Comparison of ENCODE assay signal across 26 mouse cellular contexts in the genomic region with DNA sequence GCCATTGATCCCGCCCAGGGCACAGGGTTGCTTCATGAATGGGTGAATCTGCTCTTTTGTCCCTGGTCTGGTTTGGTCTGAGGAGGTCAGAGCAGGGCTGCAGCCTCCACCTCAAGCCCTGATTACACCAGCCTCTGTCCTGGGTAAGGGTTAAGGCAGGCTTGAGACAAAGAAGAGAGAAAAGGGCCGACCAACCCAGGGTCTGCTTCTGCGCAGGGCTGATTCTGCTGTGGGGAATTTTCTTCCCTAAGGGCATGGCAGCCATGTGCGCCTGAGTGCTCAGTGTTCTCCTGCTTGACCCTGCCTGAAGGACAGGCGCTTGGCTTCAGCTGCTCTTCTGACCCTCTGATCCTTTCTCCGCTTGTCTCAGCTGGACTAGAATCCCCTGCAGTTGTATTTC. TPM values are rescaled to one million over a fixed set of nuclear protein-coding genes. Genes with fewer than 3 reads are reported as not detected.
A peak's percentile ranks its signal among the peaks of the same experiment; 100 is the strongest.
DNase-seq lines count a peak whose midpoint lies in the region; ATAC-seq and TF ChIP-seq lines count a peak whose summit lies in the region.
"Had no signal": no experiment of that assay in that cellular context is flagged by ENCODE, and none has a peak within 500 bp of the region (broad histone marks: within the 10 kb centered on the region; RNA-seq: fewer than 3 reads in every experiment).

No protein-coding gene starts in this region.

- ATAC-seq in midbrain, embryonic 16.5 days, result no peak
- ATAC-seq: activated CD4-positive, CD25-positive, alpha-beta regulatory T cell, adult 4 months; forebrain, embryonic 14.5 days; intestine, postnatal 0 days; midbrain, embryonic 15.5 days had no signal

- intact Hi-C loops in heart, postnatal 14 days (cut with DNase I), result no loop called here
- intact Hi-C loops in left cerebral cortex, adult 2 months (cut with DNase I), result no loop called here

- no peak for TF ChIP-seq CTCF in left cerebral cortex, adult 2 months (IDR thresholded peaks at IDR 0.05)

- peaks cover 5% of the 10 kb centered on the region; the same call in 1 of the 2 replicates for H3K9me3 ChIP-seq in midbrain, embryonic 10.5 days (replicated peaks)
- H3K9me3 ChIP-seq in midbrain, embryonic 16.5 days (replicated peaks; ENCODE audit: control insufficient read depth, low read length, poor library complexity, severe bottlenecking), result no peaks in the 10 kb centered on the region
- H3K9me3 ChIP-seq: liver, embryonic 15.5 days; midbrain, embryonic 15.5 days had no signal

- DNase-seq in heart, postnatal 4 days, result peak; percentile 4
- no peak for DNase-seq in heart, postnatal 14 days
- no peak for DNase-seq in midbrain, embryonic 10.5 days (ENCODE audit: low spot score)
- DNase-seq in ES-CJ7 (ENCODE audit: low read depth, low spot score), result peak; percentile 65
- DNase-seq in ZHBTc4 (ENCODE audit: low read depth, low spot score), result peak; percentile 79
- no peak for DNase-seq in left cerebral cortex, adult 2 months (ENCODE audit: extremely low spot score in 1 of 2, low spot score in 2 of 2)
- DNase-seq: adrenal gland, adult 2 months; adrenal gland, postnatal 36 days; B cell, adult 2 months; cerebellum, adult 2 months; cerebellum, postnatal 14 days; gastrocnemius, postnatal 36 days; heart, adult 2 months; kidney, postnatal 10 days; lung, embryonic 14.5 days; lung, postnatal 14 days; thymus, postnatal 14 days had no signal

- H3K4me2 ChIP-seq in midbrain, embryonic 16.5 days (ENCODE audit: low read length), result no peak overlapping the region
- H3K4me2 ChIP-seq: hindbrain, embryonic 14.5 days; limb, embryonic 12.5 days; liver, embryonic 15.5 days; lung, embryonic 14.5 days; midbrain, embryonic 15.5 days had no signal

- WGBS in midbrain, embryonic 10.5 days, result 86% methylated on average over 6 of the region's 6 CpGs
- WGBS in midbrain, embryonic 16.5 days, result 81% methylated on average over 6 of the region's 6 CpGs

- H3K4me3 ChIP-seq in midbrain, embryonic 10.5 days, result no peak overlapping the region
- no peak overlapping the region for H3K4me3 ChIP-seq in midbrain, embryonic 16.5 days (ENCODE audit: low read depth, low read length)
- no peak overlapping the region for H3K4me3 ChIP-seq in left cerebral cortex, adult 2 months
- H3K4me3 ChIP-seq: heart, adult 2 months; limb, embryonic 12.5 days; liver, embryonic 15.5 days; midbrain, embryonic 15.5 days had no signal

- peak overlapping the region; percentile 46; the same call in 1 of the 2 replicates for H3K27ac ChIP-seq in midbrain, embryonic 10.5 days (replicated peaks)
- no peak overlapping the region for H3K27ac ChIP-seq in midbrain, embryonic 16.5 days (ENCODE audit: low read length)
- no peak overlapping the region for H3K27ac ChIP-seq in left cerebral cortex, adult 2 months
- H3K27ac ChIP-seq: heart, adult 2 months; hindbrain, embryonic 14.5 days; limb, embryonic 12.5 days; liver, embryonic 15.5 days; midbrain, embryonic 15.5 days had no signal

- H3K27me3 ChIP-seq in midbrain, embryonic 10.5 days (ENCODE audit: low read depth, poor library complexity, severe bottlenecking), result no peaks in the 10 kb centered on the region
- no peaks in the 10 kb centered on the region for H3K27me3 ChIP-seq in midbrain, embryonic 16.5 days (ENCODE audit: control insufficient read depth, insufficient read depth, low read depth, low read length)
- H3K27me3 ChIP-seq: limb, embryonic 12.5 days; liver, embryonic 15.5 days; midbrain, embryonic 15.5 days had no signal

- H3K4me1 ChIP-seq in midbrain, embryonic 10.5 days, result peaks cover 14% of the 10 kb centered on the region
- no peaks in the 10 kb centered on the region for H3K4me1 ChIP-seq in midbrain, embryonic 16.5 days (ENCODE audit: control insufficient read depth, insufficient read depth, low read length)

- 0 out of 2 replicates have a peak, but pooled peaks cover 4% of the 10 kb centered on the region for H3K36me3 ChIP-seq in midbrain, embryonic 10.5 days
- H3K36me3 ChIP-seq in midbrain, embryonic 16.5 days (ENCODE audit: control insufficient read depth, insufficient read depth, low read length), result peaks cover 11% of the 10 kb centered on the region
- H3K36me3 ChIP-seq: limb, embryonic 12.5 days; liver, embryonic 15.5 days had no signal

- H3K9ac ChIP-seq in midbrain, embryonic 16.5 days (ENCODE audit: low read depth, low read length), result no peak overlapping the region
- H3K9ac ChIP-seq: hindbrain, embryonic 14.5 days; limb, embryonic 12.5 days; liver, embryonic 15.5 days; lung, embryonic 14.5 days; midbrain, embryonic 15.5 days had no signal

RNA-seq across cellular contexts. Expression of a gene that starts 25.6 kb away (rescaled TPM):
- 10 to 100 TPM in 1 of 2 experiments, 1 to 10 TPM in 1; 8.9 to 10.5 TPM for total RNA-seq in heart, postnatal 4 days (2021)
- total RNA-seq in heart, postnatal 14 days (2021), result 10 to 100 TPM; 23.4 to 25.8 TPM
- 6.5 and 8.2 TPM in 2 replicates for polyA plus RNA-seq in midbrain, embryonic 10.5 days (2016; fragmentation: Nextera tagmentation; extraction: Ambion mirVana)
- polyA plus RNA-seq in midbrain, embryonic 16.5 days (2015; fragmentation: Nextera tagmentation; extraction: Ambion mirVana), result 19.4 and 21.0 TPM in 2 replicates
- total RNA-seq in left cerebral cortex, adult 2 months (2021), result 10 to 100 TPM; 56.7 to 57.0 TPM

RNA-seq across cellular contexts. Expression of a gene that starts 30.8 kb away (rescaled TPM):
- total RNA-seq in heart, postnatal 4 days (2021), result 100 to 1,000 TPM; 150 to 155 TPM
- 100 to 1,000 TPM; 124 to 130 TPM for total RNA-seq in heart, postnatal 14 days (2021)
- polyA plus RNA-seq in midbrain, embryonic 10.5 days (2016; fragmentation: Nextera tagmentation; extraction: Ambion mirVana), result 63.4 and 65.5 TPM in 2 replicates
- 95.7 and 98.3 TPM in 2 replicates for polyA plus RNA-seq in midbrain, embryonic 16.5 days (2015; fragmentation: Nextera tagmentation; extraction: Ambion mirVana)
- 100 to 1,000 TPM; 329 to 332 TPM for total RNA-seq in left cerebral cortex, adult 2 months (2021)

RNA-seq across cellular contexts. Expression of a gene that starts 43.8 kb away (rescaled TPM):
- 10 to 100 TPM; 14.5 to 15.0 TPM for total RNA-seq in heart, postnatal 4 days (2021)
- total RNA-seq in heart, postnatal 14 days (2021), result 10 to 100 TPM; 15.7 to 16.5 TPM
- polyA plus RNA-seq in midbrain, embryonic 10.5 days (2016; fragmentation: Nextera tagmentation; extraction: Ambion mirVana), result 4.7 and 4.8 TPM in 2 replicates
- 3.4 and 4.3 TPM in 2 replicates for polyA plus RNA-seq in midbrain, embryonic 16.5 days (2015; fragmentation: Nextera tagmentation; extraction: Ambion mirVana)
- 1 to 10 TPM; 1.3 to 1.6 TPM for total RNA-seq in left cerebral cortex, adult 2 months (2021)
- total RNA-seq: neutrophil, adult 5-6 weeks had no signal

RNA-seq across cellular contexts. Expression of a gene that starts 47.2 kb away (rescaled TPM):
- total RNA-seq in heart, postnatal 4 days (2021), result 10 to 100 TPM; 24.5 to 24.7 TPM
- 10 to 100 TPM; 42.2 to 44.1 TPM for total RNA-seq in heart, postnatal 14 days (2021)
- 0.35 and 0.44 TPM in 2 replicates for polyA plus RNA-seq in midbrain, embryonic 10.5 days (2016; fragmentation: Nextera tagmentation; extraction: Ambion mirVana)
- 2.8 and 2.9 TPM in 2 replicates for polyA plus RNA-seq in midbrain, embryonic 16.5 days (2015; fragmentation: Nextera tagmentation; extraction: Ambion mirVana)
- 1 to 10 TPM in 1 of 2 experiments, under 1 TPM in 1; 0.91 to 1.4 TPM for total RNA-seq in left cerebral cortex, adult 2 months (2021)
- total RNA-seq: neutrophil, adult 5-6 weeks had no signal
- polyA plus RNA-seq: activated CD4-positive, CD25-positive, alpha-beta regulatory T cell, adult 4 months had no signal

Comparison
In these comparisons a context has a peak if more than half of its experiments do, and no peak if none do; other contexts are left out.
1. DNase-seq: peak in heart, postnatal 4 days (single experiment), ES-CJ7 (single experiment) and ZHBTc4 (single experiment); none in heart, postnatal 14 days (0 of 2), midbrain, embryonic 10.5 days (single experiment) and left cerebral cortex, adult 2 months (0 of 2).
2. RNA of a gene that starts 43.8 kb away (total RNA-seq): 15.7 to 16.5 TPM in heart, postnatal 14 days and 14.5 to 15.0 TPM in heart, postnatal 4 days; 1.3 to 1.6 TPM in left cerebral cortex, adult 2 months; every median in the first group is over 4 times any median in the second.